Mouse (Mus musculus) kidney, embryonic 14.5 days (tissue): ENCODE data around the gene Noxo1. TPM values are rescaled to one million over a fixed set of nuclear protein-coding genes. Genes with fewer than 3 reads are reported as not detected.

Experiments
- ATAC-seq: fragments of 200-750 bp; cut with Nextera tagmentation; 2 replicates; pipeline ENCODE4 v1.8.0; 2017; ENCODE audit warnings: moderate number of reproducible peaks, mild to moderate bottlenecking, moderate TSS enrichment, moderate library complexity; ENCODE audit not compliant: low FRiP score, low TSS enrichment
- H3K27ac ChIP-seq: fragments of 300-500 bp; sonication (generic); 2 replicates; pipeline ENCODE4 v1.5.1; 2014; ENCODE audit warnings: low read depth, mild to moderate bottlenecking, low read length, moderate library complexity, mixed read lengths
- H3K27me3 ChIP-seq: fragments of 300-500 bp; sonication (generic); 2 replicates; pipeline ENCODE4 v1.6.1; 2014; ENCODE audit warnings: mild to moderate bottlenecking, low read length; ENCODE audit not compliant: control insufficient read depth, insufficient read depth
- H3K36me3 ChIP-seq: fragments of 300-500 bp; sonication (generic); 2 replicates; pipeline ENCODE4 v1.6.1; 2014; ENCODE audit warnings: low read length, mixed read lengths; ENCODE audit not compliant: control insufficient read depth, insufficient read depth
- H3K4me1 ChIP-seq: fragments of 300-500 bp; sonication (generic); 2 replicates; pipeline ENCODE4 v1.6.1; 2014; ENCODE audit warnings: low read length, mixed read lengths; ENCODE audit not compliant: control insufficient read depth, insufficient read depth
- H3K4me2 ChIP-seq: fragments of 300-500 bp; sonication (generic); replicated peaks from 2 replicates; pipeline ENCODE4 v1.6.1; 2014; ENCODE audit warnings: low read depth, mild to moderate bottlenecking, low read length
- H3K4me3 ChIP-seq: fragments of 300-500 bp; sonication (generic); 2 replicates; pipeline ENCODE4 v1.5.1; 2014; ENCODE audit warnings: mild to moderate bottlenecking, low read length
- H3K9ac ChIP-seq: fragments of 300-500 bp; sonication (generic); 2 replicates; pipeline ENCODE4 v1.6.1; 2014; ENCODE audit warnings: low read depth, mild to moderate bottlenecking, low read length, moderate library complexity
- H3K9me3 ChIP-seq: fragments of 300-500 bp; sonication (generic); 2 replicates; pipeline ENCODE4 v1.6.1; 2016; ENCODE audit warnings: low read length; ENCODE audit not compliant: control insufficient read depth
- WGBS: fragments of 180-500 bp; shearing (Covaris S2); extraction: QIAGEN DNeasy Blood & Tissue Kit; methylation state at CpG from one replicate; pipeline ENCODE4 v1.1.7; 2014; 5-methylcytosine and 5-hydroxymethylcytosine counted together
- polyA plus RNA-seq: library from polyadenylated mRNA; unstranded; fragments of >200 nt; fragmentation: Nextera tagmentation; extraction: Ambion mirVana; gene quantifications from 2 replicates; pipeline ENCODE4 v1.2.1, GENCODE M21; 2014

Noxo1 gene
- polyA plus RNA-seq, 1 experiment from 2014 or later: 3.5 TPM

DNA sequence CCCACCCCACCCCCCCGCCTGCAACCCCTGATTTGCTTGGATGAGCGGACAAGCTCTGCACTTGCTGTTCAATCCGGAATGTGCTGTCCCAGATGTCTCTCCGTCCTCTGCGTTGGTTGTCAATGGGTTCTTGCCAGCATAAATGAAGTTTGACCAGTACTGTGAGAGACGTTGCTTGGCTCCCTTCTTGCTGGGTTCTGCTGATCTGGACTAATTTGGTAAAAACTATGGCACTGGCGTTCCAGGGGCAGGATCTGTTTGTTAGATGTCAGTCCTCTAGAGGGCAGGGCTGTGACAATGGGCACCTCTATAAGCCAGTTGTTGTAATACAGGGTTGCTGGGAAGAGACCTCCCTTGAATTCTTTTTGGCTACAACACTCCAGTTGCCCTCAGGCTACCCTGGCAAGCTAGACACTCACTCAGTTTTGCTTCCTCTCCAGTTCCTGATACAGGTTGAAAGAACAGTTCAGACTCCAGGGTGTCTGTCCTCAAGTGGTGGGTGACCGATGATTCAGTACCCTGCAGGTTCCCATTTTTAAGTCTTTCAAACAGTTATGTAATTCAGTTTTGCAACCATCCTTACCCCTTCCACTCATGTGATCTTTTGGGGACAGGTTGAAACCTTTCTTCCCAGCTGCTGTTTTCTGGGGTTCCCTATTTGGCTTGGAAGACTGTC is 41.2 kb downstream of the Noxo1 start:
- no peak overlapping the region for H3K27ac ChIP-seq
- peak overlapping the region; percentile 72; the same call in 1 of the 2 replicates for H3K9ac ChIP-seq
- ATAC-seq: no peak
- H3K4me1 ChIP-seq: peaks cover 7% of the 10 kb centered on the region; the same call in 1 of the 2 replicates
- WGBS: 20% methylated on average over 8 of the region's 8 CpGs
- H3K4me2 ChIP-seq: peak overlapping the region; percentile 86
- peak overlapping the region; percentile 66 for H3K4me3 ChIP-seq
- no peaks in the 10 kb centered on the region for H3K9me3 ChIP-seq
- no peaks in the 10 kb centered on the region for H3K27me3 ChIP-seq
- H3K36me3 ChIP-seq: peaks cover 12% of the 10 kb centered on the region; the same call in 1 of the 2 replicates

DNA sequence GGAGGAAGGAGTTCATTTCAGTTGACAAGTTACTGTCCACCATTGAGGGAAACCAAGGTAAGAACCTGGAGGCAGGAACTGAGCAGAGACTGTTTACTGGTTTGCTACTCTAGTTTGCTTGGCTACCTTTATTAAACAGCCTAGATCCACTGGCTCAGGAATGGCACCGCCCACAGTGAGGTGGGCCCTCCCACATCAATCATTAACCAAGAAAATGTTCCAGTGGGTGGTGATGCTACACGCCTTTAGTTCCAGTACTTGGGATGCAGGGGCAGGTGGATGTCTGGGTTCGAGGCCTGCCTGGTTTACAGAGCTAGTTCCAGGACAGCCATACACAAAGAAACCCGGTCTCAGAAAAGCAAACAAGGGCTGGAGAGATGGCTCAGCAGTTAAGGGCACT is 42.2 kb downstream of the Noxo1 start:
- H3K4me3 ChIP-seq: no peak overlapping the region
- H3K36me3 ChIP-seq: peaks cover 15% of the 10 kb centered on the region; the same call in 1 of the 2 replicates
- H3K27ac ChIP-seq: no peak overlapping the region
- H3K27me3 ChIP-seq: no peaks in the 10 kb centered on the region
- no peaks in the 10 kb centered on the region for H3K9me3 ChIP-seq
- no peak for ATAC-seq
- no peak overlapping the region for H3K4me2 ChIP-seq
- WGBS: 80% methylated on average over 4 of the region's 4 CpGs
- H3K9ac ChIP-seq: no peak overlapping the region
- H3K4me1 ChIP-seq: peaks cover 7% of the 10 kb centered on the region; the same call in 1 of the 2 replicates

DNA sequence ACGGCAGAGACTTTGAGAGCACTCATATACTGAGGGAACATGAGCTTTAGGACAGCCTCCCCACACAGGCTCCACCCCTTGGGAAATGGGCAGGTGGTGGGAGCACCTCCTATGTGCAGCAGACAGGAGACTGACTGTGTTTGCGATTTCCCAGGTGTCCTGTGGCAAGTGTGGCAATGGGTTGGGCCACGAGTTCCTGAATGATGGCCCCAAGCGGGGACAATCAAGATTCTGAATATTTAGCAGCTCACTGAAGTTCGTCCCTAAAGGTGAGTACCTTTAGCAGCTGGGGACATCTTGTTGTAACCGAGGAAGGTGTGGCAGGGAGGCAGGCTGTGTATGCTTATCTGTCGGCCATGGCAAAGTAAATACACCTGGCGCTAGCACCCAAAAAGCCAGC is 43.9 kb downstream of the Noxo1 start:
- Histone ChIP-seq H3K27me3 (no peaks in the 10 kb centered on the region), H3K9ac (no peak overlapping the region), H3K27ac (no peak overlapping the region), H3K36me3 (peaks cover 15% of the 10 kb centered on the region; the same call in 1 of the 2 replicates), H3K4me2 (no peak overlapping the region), H3K4me3 (no peak overlapping the region), H3K9me3 (no peaks in the 10 kb centered on the region), H3K4me1 (peaks cover 7% of the 10 kb centered on the region; the same call in 1 of the 2 replicates)
- WGBS: 84% methylated on average over 8 of the region's 8 CpGs
- no peak for ATAC-seq

DNA sequence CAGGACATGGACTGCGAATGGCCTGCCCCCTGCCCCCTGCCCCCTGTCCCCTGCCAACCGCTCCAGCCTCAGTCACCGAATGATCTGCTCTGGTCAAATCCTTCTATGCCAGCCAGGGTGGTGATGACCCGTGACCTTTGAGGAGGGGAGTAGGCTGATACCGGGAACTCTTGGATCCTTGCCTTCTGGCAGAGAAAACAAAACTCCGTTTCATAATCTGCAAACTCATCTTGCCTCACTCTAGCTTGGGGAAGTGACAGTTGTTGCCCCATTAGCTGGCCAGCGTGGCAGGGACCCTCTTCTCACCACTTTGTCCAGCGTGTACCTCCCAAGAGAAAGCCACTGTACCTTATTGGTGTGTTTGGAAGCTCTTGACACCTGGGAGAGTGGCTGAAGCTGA is 46.3 kb downstream of the Noxo1 start:
- no peak overlapping the region for H3K4me3 ChIP-seq
- ATAC-seq: no peak

DNA sequence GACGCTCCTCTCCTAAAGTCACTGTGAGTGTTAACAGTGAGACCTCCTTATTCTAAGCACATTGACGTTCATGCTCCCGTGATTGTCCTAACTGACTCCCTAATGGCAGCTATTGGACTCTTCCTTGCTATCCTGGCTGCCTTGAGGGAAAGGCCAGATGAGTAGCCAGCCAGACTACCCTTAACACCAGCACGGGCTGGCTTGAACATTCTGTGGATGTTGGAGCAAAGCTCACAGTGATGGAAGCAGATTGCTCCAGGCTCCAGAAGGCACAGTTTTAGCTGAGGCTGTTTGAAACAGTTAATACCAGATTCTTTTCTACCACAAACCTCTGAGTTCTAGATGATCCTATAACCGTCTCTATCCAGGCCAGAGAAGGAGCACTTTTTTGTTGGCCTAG is 47.9 kb downstream of the Noxo1 start:
- Histone ChIP-seq H3K36me3 (peaks cover 15% of the 10 kb centered on the region; the same call in 1 of the 2 replicates), H3K4me2 (no peak overlapping the region), H3K27me3 (no peaks in the 10 kb centered on the region), H3K9ac (no peak overlapping the region), H3K27ac (no peak overlapping the region), H3K4me1 (no peaks in the 10 kb centered on the region; the same call in 1 of the 2 replicates), H3K4me3 (no peak overlapping the region), H3K9me3 (no peaks in the 10 kb centered on the region)
- 72% methylated on average over 5 of the region's 5 CpGs for WGBS
- no peak for ATAC-seq

More for the DNA sequence above, 46.3 kb downstream of the Noxo1 start:
- Histone ChIP-seq H3K4me1 (peaks cover 3% of the 10 kb centered on the region; the same call in 1 of the 2 replicates), H3K27me3 (no peaks in the 10 kb centered on the region), H3K9ac (no peak overlapping the region), H3K36me3 (peaks cover 15% of the 10 kb centered on the region; the same call in 1 of the 2 replicates), H3K27ac (no peak overlapping the region), H3K4me2 (no peak overlapping the region), H3K9me3 (no peaks in the 10 kb centered on the region)
- 79% methylated on average over 8 of the region's 8 CpGs for WGBS

DNA sequence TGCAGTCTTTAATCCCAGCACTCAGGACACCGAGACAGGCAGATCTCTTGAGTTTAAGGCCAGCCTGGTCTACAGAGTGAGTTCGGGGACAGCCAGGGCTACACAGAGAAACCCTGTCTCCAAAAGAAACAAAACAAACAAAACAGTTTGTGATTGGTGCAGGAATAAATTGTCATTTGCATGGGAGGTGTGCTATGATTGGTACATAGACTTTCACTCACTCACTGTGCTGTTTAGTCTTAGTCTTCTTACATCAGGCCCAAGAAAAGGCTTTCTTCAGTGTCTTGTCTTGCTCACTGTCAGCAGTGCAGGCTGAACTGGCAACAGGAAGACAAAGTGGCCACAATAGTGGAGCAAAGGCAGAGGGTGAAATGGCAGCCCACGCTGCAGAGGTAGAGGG is 48.3 kb downstream of the Noxo1 start:
- Histone ChIP-seq H3K4me3 (no peak overlapping the region), H3K36me3 (peaks cover 15% of the 10 kb centered on the region; the same call in 1 of the 2 replicates), H3K9ac (no peak overlapping the region), H3K4me2 (no peak overlapping the region), H3K9me3 (no peaks in the 10 kb centered on the region), H3K4me1 (no peaks in the 10 kb centered on the region; the same call in 1 of the 2 replicates), H3K27me3 (no peaks in the 10 kb centered on the region), H3K27ac (no peak overlapping the region)
- no peak for ATAC-seq
- 69% methylated on average over 3 of the region's 3 CpGs for WGBS

DNA sequence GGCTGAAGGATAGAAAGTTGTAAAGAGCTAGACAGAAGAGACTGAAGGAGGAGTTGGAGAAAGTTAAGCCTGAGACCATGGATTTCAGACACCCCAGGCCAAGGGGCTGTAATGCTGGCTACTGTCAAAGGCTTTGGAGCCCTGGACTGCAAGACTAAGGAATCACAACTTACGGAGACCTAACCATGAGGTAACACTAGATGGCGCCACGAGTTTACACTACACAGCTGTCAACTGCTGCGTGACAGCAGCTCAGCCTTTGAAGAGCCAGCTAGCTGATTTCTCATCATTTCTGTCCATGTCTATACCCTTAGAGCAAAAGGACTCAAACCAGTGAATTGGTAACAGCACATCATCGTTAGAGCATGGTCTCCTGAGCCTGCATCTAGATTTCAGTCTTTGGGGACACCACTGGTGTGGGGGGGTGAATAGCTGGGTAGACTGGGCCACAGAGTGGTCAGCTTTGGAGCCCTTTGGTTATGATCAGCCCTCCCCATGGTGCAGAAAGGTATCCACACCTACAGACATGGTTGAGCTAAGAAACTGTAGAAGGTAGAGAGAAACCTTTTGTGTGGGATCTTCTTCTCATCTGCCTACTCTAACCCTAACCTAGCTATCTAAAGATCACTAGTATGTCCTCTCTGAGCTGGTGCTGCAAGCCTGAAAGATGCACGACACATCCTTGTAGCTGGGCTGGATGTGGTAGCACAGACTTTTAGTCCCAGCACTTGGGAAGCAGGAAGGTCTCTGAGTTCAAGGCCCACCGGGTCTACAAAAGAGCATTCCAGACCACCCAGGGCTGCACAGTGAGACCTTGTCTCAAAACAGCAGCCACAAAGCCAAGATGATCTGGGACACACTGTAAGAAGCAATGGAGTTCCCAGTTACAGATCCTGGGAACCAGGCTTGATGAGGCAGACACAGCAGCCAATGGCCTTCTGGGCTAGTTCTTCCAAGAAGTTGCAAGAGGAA is 49.8 kb downstream of the Noxo1 start:
- peak; percentile 79 for ATAC-seq
- Histone ChIP-seq H3K9me3 (no peaks in the 10 kb centered on the region), H3K4me3 (no peak overlapping the region), H3K4me2 (no peak overlapping the region), H3K4me1 (no peaks in the 10 kb centered on the region; the same call in 1 of the 2 replicates), H3K9ac (no peak overlapping the region; the same call in 1 of the 2 replicates), H3K27me3 (peaks cover 10% of the 10 kb centered on the region), H3K27ac (no peak overlapping the region), H3K36me3 (peaks cover 7% of the 10 kb centered on the region; the same call in 1 of the 2 replicates)
- 20% methylated on average over 7 of the region's 7 CpGs for WGBS

DNA sequence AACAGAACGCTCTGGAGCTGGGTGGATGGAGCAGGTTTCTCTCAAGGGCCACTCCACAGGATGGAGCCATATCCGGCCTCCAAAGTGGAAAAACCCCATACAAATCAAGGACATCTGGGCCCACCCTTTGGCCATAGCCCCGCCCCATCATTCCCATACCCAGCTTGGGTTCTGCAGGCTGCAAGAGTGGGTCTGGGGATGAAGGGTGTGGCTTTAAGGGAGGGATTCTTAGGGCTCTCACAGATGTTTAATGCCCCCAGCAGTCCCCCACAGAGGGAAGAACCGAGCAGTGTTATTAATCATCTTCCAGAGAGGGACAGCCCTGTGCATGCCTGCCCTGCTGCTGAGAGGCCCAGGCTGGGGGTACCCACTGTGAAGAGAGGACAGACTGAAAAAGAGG is 51.0 kb downstream of the Noxo1 start:
- ATAC-seq: peak; percentile 26
- H3K36me3 ChIP-seq: peaks cover 3% of the 10 kb centered on the region; the same call in 1 of the 2 replicates
- WGBS: 38% methylated on average over 4 of the region's 4 CpGs
- peaks cover 20% of the 10 kb centered on the region for H3K27me3 ChIP-seq
- H3K27ac ChIP-seq: no peak overlapping the region
- H3K9me3 ChIP-seq: no peaks in the 10 kb centered on the region
- no peak overlapping the region for H3K4me3 ChIP-seq
- no peak overlapping the region for H3K9ac ChIP-seq
- H3K4me2 ChIP-seq: no peak overlapping the region
- peaks cover 4% of the 10 kb centered on the region; the same call in 1 of the 2 replicates for H3K4me1 ChIP-seq
